Mouse (Mus musculus) embryonic facial prominence, embryonic 13.5 days (tissue): ENCODE results near the gene 1700008P02Rik. TPM values are rescaled to one million over a fixed set of nuclear protein-coding genes. Genes with fewer than 3 reads are reported as not detected.
"Not testable (repeated sequence)": the region's sequence is repeated elsewhere in the genome, so short reads cannot be mapped to it uniquely, and the experiment has no call there.

Experiments used
- ATAC-seq: fragments of 200-750 bp; cut with Nextera tagmentation; 2 replicates; pipeline ENCODE4 v1.8.0; 2017; ENCODE audit warnings: low read depth; ENCODE audit not compliant: insufficient number of reproducible peaks, insufficient read depth, low FRiP score, low TSS enrichment
- H3K27ac ChIP-seq: fragments of 300-500 bp; sonication (generic); 2 replicates; pipeline ENCODE4 v1.5.1; 2015; ENCODE audit warnings: moderate library complexity, mild to moderate bottlenecking, inconsistent platforms
- H3K27me3 ChIP-seq: fragments of 300-500 bp; sonication (generic); 2 replicates; pipeline ENCODE4 v1.6.1; 2015; ENCODE audit warnings: mild to moderate bottlenecking, inconsistent platforms
- H3K36me3 ChIP-seq: fragments of 300-500 bp; sonication (generic); 2 replicates; pipeline ENCODE4 v1.6.1; 2015; ENCODE audit warnings: mild to moderate bottlenecking, inconsistent platforms
- H3K4me1 ChIP-seq: fragments of 300-500 bp; sonication (generic); 2 replicates; pipeline ENCODE4 v1.6.1; 2015; ENCODE audit warnings: inconsistent platforms
- H3K4me2 ChIP-seq: fragments of 300-500 bp; sonication (generic); 2 replicates; pipeline ENCODE4 v1.6.1; 2015; ENCODE audit warnings: moderate library complexity, mild to moderate bottlenecking, inconsistent platforms
- H3K4me3 ChIP-seq: fragments of 300-500 bp; sonication (generic); 2 replicates; pipeline ENCODE4 v1.5.1; 2015; ENCODE audit warnings: mild to moderate bottlenecking, inconsistent platforms
- H3K9ac ChIP-seq: fragments of 300-500 bp; sonication (generic); 2 replicates; pipeline ENCODE4 v1.6.1; 2015; ENCODE audit warnings: mild to moderate bottlenecking, inconsistent platforms
- H3K9me3 ChIP-seq: fragments of 300-500 bp; sonication (generic); 2 replicates; pipeline ENCODE4 v1.6.1; 2016; ENCODE audit warnings: inconsistent platforms
- WGBS: fragments of 180-500 bp; shearing (Covaris S2); methylation state at CpG from one replicate; pipeline ENCODE4 v1.1.7; 2015; ENCODE audit warnings: mixed read lengths; 5-methylcytosine and 5-hydroxymethylcytosine counted together
- polyA plus RNA-seq: library from polyadenylated mRNA; unstranded; fragments of >200 nt; fragmentation: Nextera tagmentation; extraction: Ambion mirVana; gene quantifications from 2 replicates; pipeline ENCODE4 v1.2.1, GENCODE M21; 2015

Gene 1700008P02Rik
- polyA plus RNA-seq, result not detected in 2 replicates

GRCm38 (mm10) chr3:6620343-6620742, at the start of gene 1700008P02Rik:
TSS of gene 1700008P02Rik (minus strand) at chr3:6620443.
- H3K27me3 ChIP-seq, result no peaks in the 10 kb centered on the region
- no peaks in the 10 kb centered on the region for H3K9me3 ChIP-seq
- no peak within 1 kb of the TSS for H3K27ac ChIP-seq
- no peaks in the 10 kb centered on the region for H3K36me3 ChIP-seq
- no peak within 1 kb of the TSS for H3K9ac ChIP-seq
- H3K4me1 ChIP-seq, result no peaks in the 10 kb centered on the region
- no peak within 1 kb of the TSS for H3K4me2 ChIP-seq
- ATAC-seq, result no peak
- H3K4me3 ChIP-seq, result no peak within 1 kb of the TSS
- 91% methylated on average over 7 of the region's 7 CpGs for WGBS

GRCm38 (mm10) chr3:6649411-6649810, 29.2 kb upstream of the 1700008P02Rik start:
- WGBS, result 82% methylated on average over 2 of the region's 2 CpGs
- no peak overlapping the region for H3K27ac ChIP-seq
- no peaks in the 10 kb centered on the region for H3K9me3 ChIP-seq
- H3K4me1 ChIP-seq, result no peaks in the 10 kb centered on the region
- H3K4me3 ChIP-seq, result no peak overlapping the region
- no peak overlapping the region for H3K4me2 ChIP-seq
- H3K9ac ChIP-seq, result no peak overlapping the region
- no peaks in the 10 kb centered on the region for H3K27me3 ChIP-seq
- no peaks in the 10 kb centered on the region for H3K36me3 ChIP-seq
- no peak for ATAC-seq

GRCm38 (mm10) chr3:6638151-6638550, 17.9 kb upstream of the 1700008P02Rik start:
- H3K9me3 ChIP-seq, H3K9ac ChIP-seq, H3K27ac ChIP-seq, H3K4me1 ChIP-seq, H3K36me3 ChIP-seq, ATAC-seq, H3K4me3 ChIP-seq, H3K27me3 ChIP-seq, H3K4me2 ChIP-seq: not testable (repeated sequence)

- H3K4me3 ChIP-seq, result no peak overlapping the region
- no peak overlapping the region for H3K27ac ChIP-seq
- ATAC-seq, result no peak
- H3K36me3 ChIP-seq, result no peaks in the 10 kb centered on the region
- H3K4me1 ChIP-seq, result no peaks in the 10 kb centered on the region
- no peaks in the 10 kb centered on the region for H3K9me3 ChIP-seq
- no peaks in the 10 kb centered on the region for H3K27me3 ChIP-seq
- no peak overlapping the region for H3K9ac ChIP-seq
- no peak overlapping the region for H3K4me2 ChIP-seq
Observed at GRCm38 (mm10) chr3:6634256-6634655, 14.0 kb upstream of the 1700008P02Rik start.

GRCm38 (mm10) chr3:6617881-6618280, 2.4 kb downstream of the 1700008P02Rik start:
- no peaks in the 10 kb centered on the region for H3K27me3 ChIP-seq
- no peak overlapping the region for H3K4me3 ChIP-seq
- no peaks in the 10 kb centered on the region for H3K36me3 ChIP-seq
- H3K4me2 ChIP-seq, result no peak overlapping the region
- H3K27ac ChIP-seq, result no peak overlapping the region
- H3K9me3 ChIP-seq, result no peaks in the 10 kb centered on the region
- ATAC-seq, result no peak
- no peak overlapping the region for H3K9ac ChIP-seq
- H3K4me1 ChIP-seq, result no peaks in the 10 kb centered on the region
